Comparison of ENCODE assay signal across 10 mouse cellular contexts in genomic region chr2:152141491-152141890, GRCm38 (mm10). TPM values are rescaled to one million over a fixed set of nuclear protein-coding genes. Genes with fewer than 3 reads are reported as not detected.
DNase-seq lines count a peak whose midpoint lies in the region; ATAC-seq and TF ChIP-seq lines count a peak whose summit lies in the region.
"Had no signal": no experiment of that assay in that cellular context is flagged by ENCODE, and none has a peak within 500 bp of the region (broad histone marks: within the 10 kb centered on the region; RNA-seq: fewer than 3 reads in every experiment).

No protein-coding gene starts in this region.

- no peak for ATAC-seq in lung, postnatal 0 days
- ATAC-seq: activated CD4-positive, CD25-positive, alpha-beta regulatory T cell, adult 4 months had no signal

- H3K36me3 ChIP-seq in hindbrain, embryonic 10.5 days: no peaks in the 10 kb centered on the region
- H3K36me3 ChIP-seq in lung, postnatal 0 days (ENCODE audit: insufficient read depth, low read length): no peaks in the 10 kb centered on the region

- peak; percentile 5 for DNase-seq in 416B (ENCODE audit: low read depth)
- peak; percentile 51 for DNase-seq in Muller cell, postnatal 12 days (ENCODE audit: inconsistent ontology term)
- no peak for DNase-seq in hindbrain, embryonic 10.5 days (ENCODE audit: low spot score)
- DNase-seq in lung, postnatal 0 days (ENCODE audit: low spot score): no peak
- DNase-seq in ovary, postnatal 36 days (ENCODE audit: low spot score): no peak
- no peak for DNase-seq in spleen, postnatal 10 days (ENCODE audit: low spot score in 2 of 2)
- DNase-seq in right cerebral cortex, adult 2 months (ENCODE audit: low spot score in 2 of 2): no peak
- DNase-seq: layer of hippocampus, postnatal 36 days; right cerebral cortex, postnatal 4 days had no signal

- peak overlapping the region; percentile 78 for H3K4me2 ChIP-seq in lung, postnatal 0 days (replicated peaks; ENCODE audit: low read depth, low read length)

- H3K27ac ChIP-seq in hindbrain, embryonic 10.5 days: peak overlapping the region; percentile 79
- H3K27ac ChIP-seq in lung, postnatal 0 days (ENCODE audit: low read length): peak overlapping the region; percentile 52; the same call in 1 of the 2 replicates

- H3K9ac ChIP-seq in lung, postnatal 0 days (replicated peaks; ENCODE audit: low read depth): no peak overlapping the region

- TF ChIP-seq CTCF in lung, postnatal 0 days (IDR thresholded peaks at IDR 0.05): no peak

- peak overlapping the region; percentile 57 for H3K4me3 ChIP-seq in hindbrain, embryonic 10.5 days
- H3K4me3 ChIP-seq in lung, postnatal 0 days (ENCODE audit: low read depth, low read length): peak overlapping the region; percentile 44

- WGBS in hindbrain, embryonic 10.5 days: 31% methylated on average over 1 of the region's 1 CpGs
- WGBS in lung, postnatal 0 days: 35% methylated on average over 1 of the region's 1 CpGs

- H3K9me3 ChIP-seq in hindbrain, embryonic 10.5 days: no peaks in the 10 kb centered on the region
- no peaks in the 10 kb centered on the region for H3K9me3 ChIP-seq in lung, postnatal 0 days (ENCODE audit: low read length)

- H3K4me1 ChIP-seq in hindbrain, embryonic 10.5 days (replicated peaks): peaks cover 48% of the 10 kb centered on the region
- peaks cover 10% of the 10 kb centered on the region; the same call in 1 of the 2 replicates for H3K4me1 ChIP-seq in lung, postnatal 0 days (ENCODE audit: insufficient read depth, low read depth, low read length)

- peaks cover 76% of the 10 kb centered on the region for H3K27me3 ChIP-seq in hindbrain, embryonic 10.5 days (ENCODE audit: insufficient read depth, poor library complexity, severe bottlenecking)
- peaks cover 20% of the 10 kb centered on the region; the same call in 1 of the 2 replicates for H3K27me3 ChIP-seq in lung, postnatal 0 days (replicated peaks; ENCODE audit: insufficient read depth, low read length)

- TF ChIP-seq EP300 in lung, postnatal 0 days (IDR thresholded peaks at IDR 0.05): no peak

RNA-seq across cellular contexts. Expression of gene Tcf15, which starts 1.9 kb away (rescaled TPM):
- polyA plus RNA-seq in hindbrain, embryonic 10.5 days (2016; fragmentation: Nextera tagmentation; extraction: Ambion mirVana): 5.2 and 7.6 TPM in 2 replicates
- 2.0 and 3.6 TPM in 2 replicates for polyA plus RNA-seq in lung, postnatal 0 days (2015; fragmentation: Nextera tagmentation; extraction: Ambion mirVana)
- polyA plus RNA-seq: activated CD4-positive, CD25-positive, alpha-beta regulatory T cell, adult 4 months had no signal

RNA-seq across cellular contexts. Expression of gene Srxn1, which starts 36.2 kb away (rescaled TPM):
- 15.6 and 18.7 TPM in 2 replicates for polyA plus RNA-seq in hindbrain, embryonic 10.5 days (2016; fragmentation: Nextera tagmentation; extraction: Ambion mirVana)
- polyA plus RNA-seq in lung, postnatal 0 days (2015; fragmentation: Nextera tagmentation; extraction: Ambion mirVana): 8.9 and 9.4 TPM in 2 replicates

Comparison
In these comparisons a context has a peak if more than half of its experiments do, and no peak if none do; other contexts are left out.
1. DNase-seq: peak in 416B (single experiment) and Muller cell, postnatal 12 days (single experiment); none in hindbrain, embryonic 10.5 days (single experiment), lung, postnatal 0 days (single experiment), ovary, postnatal 36 days (single experiment), spleen, postnatal 10 days (0 of 2) and right cerebral cortex, adult 2 months (0 of 2).